Mouse (Mus musculus) brain, embryonic 14.5 days (tissue): ENCODE results near the gene Zfp622.

Experiments
- CTCF ChIP-seq: fragments of 200-500 bp; IDR thresholded peaks from 2 replicates; pipeline ENCODE4 v1.5.1; 2012; ENCODE audit warnings: inconsistent platforms, mild to moderate bottlenecking, moderate library complexity, borderline replicate concordance; ENCODE audit not compliant: insufficient read depth, insufficient read length; ENCODE audit errors: extremely low read depth
- POLR2A ChIP-seq: fragments of 200-500 bp; IDR thresholded peaks from 2 replicates; pipeline ENCODE4 v1.6.1; 2012; ENCODE audit warnings: mild to moderate bottlenecking, inconsistent platforms, borderline replicate concordance; ENCODE audit not compliant: poor library complexity, insufficient read depth, insufficient read length, severe bottlenecking; ENCODE audit errors: extremely low read depth

GRCm38 (mm10) chr15:25942415-25942814 lies 41.8 kb upstream of the Zfp622 start:
- TF ChIP-seq POLR2A (no peak), CTCF (no peak)
